Mouse (Mus musculus) ES-E14 (cell line): ENCODE measurements around the gene Ankfy1.

Source experiments
- CHD2 ChIP-seq: IDR thresholded peaks from 2 replicates; pipeline ENCODE4 v1.6.1; 2014; ENCODE audit warnings: mild to moderate bottlenecking, low read depth, low read length, inconsistent platforms
- HCFC1 ChIP-seq: IDR thresholded peaks from 2 replicates; pipeline ENCODE4 v1.6.1; 2012; ENCODE audit warnings: low read length, inconsistent platforms, borderline replicate concordance; ENCODE audit not compliant: insufficient read depth
- MAFK ChIP-seq: IDR thresholded peaks from 2 replicates; pipeline ENCODE4 v1.6.1; 2014; ENCODE audit warnings: mild to moderate bottlenecking, low read depth, low read length, inconsistent platforms; ENCODE audit not compliant: insufficient read depth
- ZC3H11A ChIP-seq: IDR thresholded peaks from 2 replicates; pipeline ENCODE4 v1.6.1; 2012; ENCODE audit warnings: low read depth, mild to moderate bottlenecking, inconsistent platforms, low read length, borderline replicate concordance
- ZNF384 ChIP-seq: IDR thresholded peaks from 2 replicates; pipeline ENCODE4 v1.6.1; 2012; ENCODE audit warnings: low read depth, low read length, inconsistent platforms

- no peak for TF ChIP-seq CHD2
- no peak for TF ChIP-seq MAFK
- TF ChIP-seq ZNF384, result no peak
- no peak for TF ChIP-seq ZC3H11A
- no peak for TF ChIP-seq HCFC1
These were observed 5.2 kb downstream of the Ankfy1 start for GRCm38 (mm10) chr11:72695025-72695424.
